Mouse (Mus musculus): ENCODE measurements around the gene Gm49361. TPM values are rescaled to one million over a fixed set of nuclear protein-coding genes. Genes with fewer than 3 reads are reported as not detected.

The Gm49361 gene
- total RNA-seq, 1 experiment = not detected

GRCm38 (mm10) chr14:57749501-57749900, 3.6 kb upstream of the Gm49361 start:
- Histone ChIP-seq H3K27ac (ENCODE audit: insufficient read depth, low read depth, low read length, poor library complexity, severe bottlenecking) (no peak overlapping the region), H3K36me3 (ENCODE audit: control insufficient read depth, insufficient read depth, low read length, poor library complexity, severe bottlenecking) (no peaks in the 10 kb centered on the region), H3K9me3 (ENCODE audit: control insufficient read depth, insufficient read depth, low read depth, low read length) (no peaks in the 10 kb centered on the region), H3K4me1 (ENCODE audit: control insufficient read depth in 2 of 2, insufficient read depth in 2 of 2, low read length in 2 of 2, poor library complexity in 1 of 2) (no peaks in the 10 kb centered on the region; a peak in 1 of 4 replicates), H3K9ac (ENCODE audit: insufficient read depth, low read depth, low read length, poor library complexity, severe bottlenecking) (no peak overlapping the region), H3K4me3 (ENCODE audit: insufficient read depth in 1 of 2, low read depth in 1 of 2, low read length in 2 of 2, poor library complexity in 1 of 2, severe bottlenecking in 1 of 2) (no peak overlapping the region)
- no peak for DNase-seq (ENCODE audit: low read depth, low spot score)
- no peak for TF ChIP-seq ZNF384 (IDR thresholded peaks at IDR 0.05; ENCODE audit: low read depth, low read length)
- no peak for TF ChIP-seq HCFC1 (IDR thresholded peaks at IDR 0.05; ENCODE audit: borderline replicate concordance, insufficient read depth, low read length)
- TF ChIP-seq ZC3H11A (IDR thresholded peaks at IDR 0.05; ENCODE audit: borderline replicate concordance, low read depth, low read length) = no peak
- TF ChIP-seq CHD2 (IDR thresholded peaks at IDR 0.05; ENCODE audit: low read depth, low read length) = no peak
- TF ChIP-seq MAFK (IDR thresholded peaks at IDR 0.05; ENCODE audit: insufficient read depth, low read depth, low read length) = no peak
- in situ Hi-C loops (cut with MboI; ENCODE audit: low sequenced_read_pairs in 2 of 2, unreplicated experiment in 2 of 2) = loop anchor here in 1 of 2 experiments (10.0 kb wide), 1 partner anchor 325 kb away; the partner anchor contains the start of gene Fgf9

- no peaks in the 10 kb centered on the region for H3K36me3 ChIP-seq (ENCODE audit: control insufficient read depth, insufficient read depth, low read length, poor library complexity, severe bottlenecking)
- TF ChIP-seq ZNF384 (IDR thresholded peaks at IDR 0.05; ENCODE audit: low read depth, low read length) (no peak), CHD2 (IDR thresholded peaks at IDR 0.05; ENCODE audit: low read depth, low read length) (no peak), HCFC1 (IDR thresholded peaks at IDR 0.05; ENCODE audit: borderline replicate concordance, insufficient read depth, low read length) (no peak), ZC3H11A (IDR thresholded peaks at IDR 0.05; ENCODE audit: borderline replicate concordance, low read depth, low read length) (no peak), MAFK (IDR thresholded peaks at IDR 0.05; ENCODE audit: insufficient read depth, low read depth, low read length) (no peak)
- peak overlapping the region; percentile 74 to 98 for H3K4me3 ChIP-seq (ENCODE audit: insufficient read depth in 1 of 2, low read depth in 1 of 2, low read length in 2 of 2, poor library complexity in 1 of 2, severe bottlenecking in 1 of 2)
- H3K4me1 ChIP-seq (ENCODE audit: control insufficient read depth in 2 of 2, insufficient read depth in 2 of 2, low read length in 2 of 2, poor library complexity in 1 of 2) = no peaks in the 10 kb centered on the region; a peak in 1 of 4 replicates
- H3K9me3 ChIP-seq (ENCODE audit: control insufficient read depth, insufficient read depth, low read depth, low read length) = no peaks in the 10 kb centered on the region
- DNase-seq (ENCODE audit: low read depth, low spot score) = no peak
- no peak overlapping the region; the same call in 1 of the 2 replicates for H3K27ac ChIP-seq (ENCODE audit: insufficient read depth, low read depth, low read length, poor library complexity, severe bottlenecking)
- H3K9ac ChIP-seq (ENCODE audit: insufficient read depth, low read depth, low read length, poor library complexity, severe bottlenecking) = peak overlapping the region; percentile 89
- in situ Hi-C loops (cut with MboI; ENCODE audit: low sequenced_read_pairs in 2 of 2, unreplicated experiment in 2 of 2) = loop anchor here in 1 of 2 experiments (10.0 kb wide), 1 partner anchor 329 kb away; the partner anchor contains the start of gene Fgf9
Measured at GRCm38 (mm10) chr14:57745291-57745969, 473 bp downstream of the Gm49361 start.

- in situ Hi-C loops (cut with MboI; ENCODE audit: low sequenced_read_pairs in 2 of 2, unreplicated experiment in 2 of 2) = loop anchor here in 1 of 2 experiments (10.0 kb wide), 1 partner anchor 330 kb away; the partner anchor contains the start of gene Fgf9
- Histone ChIP-seq H3K9me3 (ENCODE audit: control insufficient read depth, insufficient read depth, low read depth, low read length) (no peaks in the 10 kb centered on the region), H3K4me3 (ENCODE audit: insufficient read depth in 1 of 2, low read depth in 1 of 2, low read length in 2 of 2, poor library complexity in 1 of 2, severe bottlenecking in 1 of 2) (peak overlapping the region in 1 of 2 experiments; percentile 70; a peak in 1 of 4 replicates), H3K4me1 (ENCODE audit: control insufficient read depth in 2 of 2, insufficient read depth in 2 of 2, low read length in 2 of 2, poor library complexity in 1 of 2) (no peaks in the 10 kb centered on the region; a peak in 1 of 4 replicates), H3K36me3 (ENCODE audit: control insufficient read depth, insufficient read depth, low read length, poor library complexity, severe bottlenecking) (no peaks in the 10 kb centered on the region), H3K9ac (ENCODE audit: insufficient read depth, low read depth, low read length, poor library complexity, severe bottlenecking) (no peak overlapping the region), H3K27ac (ENCODE audit: insufficient read depth, low read depth, low read length, poor library complexity, severe bottlenecking) (no peak overlapping the region)
- TF ChIP-seq MAFK (IDR thresholded peaks at IDR 0.05; ENCODE audit: insufficient read depth, low read depth, low read length) (no peak), ZNF384 (IDR thresholded peaks at IDR 0.05; ENCODE audit: low read depth, low read length) (no peak), HCFC1 (IDR thresholded peaks at IDR 0.05; ENCODE audit: borderline replicate concordance, insufficient read depth, low read length) (no peak), CHD2 (IDR thresholded peaks at IDR 0.05; ENCODE audit: low read depth, low read length) (no peak), ZC3H11A (IDR thresholded peaks at IDR 0.05; ENCODE audit: borderline replicate concordance, low read depth, low read length) (no peak)
- DNase-seq (ENCODE audit: low read depth, low spot score) = no peak
Measured at GRCm38 (mm10) chr14:57744547-57744946, 1.4 kb downstream of the Gm49361 start.

GRCm38 (mm10) chr14:57740651-57741050, 5.3 kb downstream of the Gm49361 start:
- Histone ChIP-seq H3K9ac (ENCODE audit: insufficient read depth, low read depth, low read length, poor library complexity, severe bottlenecking) (no peak overlapping the region), H3K4me1 (ENCODE audit: control insufficient read depth in 2 of 2, insufficient read depth in 2 of 2, low read length in 2 of 2, poor library complexity in 1 of 2) (no peaks in the 10 kb centered on the region), H3K4me3 (ENCODE audit: insufficient read depth in 1 of 2, low read depth in 1 of 2, low read length in 2 of 2, poor library complexity in 1 of 2, severe bottlenecking in 1 of 2) (no peak overlapping the region), H3K9me3 (ENCODE audit: control insufficient read depth, insufficient read depth, low read depth, low read length) (no peaks in the 10 kb centered on the region), H3K36me3 (ENCODE audit: control insufficient read depth, insufficient read depth, low read length, poor library complexity, severe bottlenecking) (no peaks in the 10 kb centered on the region), H3K27ac (ENCODE audit: insufficient read depth, low read depth, low read length, poor library complexity, severe bottlenecking) (no peak overlapping the region)
- DNase-seq (ENCODE audit: low read depth, low spot score) = no peak
- in situ Hi-C loops (cut with MboI; ENCODE audit: low sequenced_read_pairs in 2 of 2, unreplicated experiment in 2 of 2) = loop anchor here in 1 of 2 experiments (10.0 kb wide), 1 partner anchor 334 kb away; the partner anchor contains the start of gene Fgf9
- TF ChIP-seq CHD2 (IDR thresholded peaks at IDR 0.05; ENCODE audit: low read depth, low read length) (no peak), ZC3H11A (IDR thresholded peaks at IDR 0.05; ENCODE audit: borderline replicate concordance, low read depth, low read length) (no peak), MAFK (IDR thresholded peaks at IDR 0.05; ENCODE audit: insufficient read depth, low read depth, low read length) (no peak), HCFC1 (IDR thresholded peaks at IDR 0.05; ENCODE audit: borderline replicate concordance, insufficient read depth, low read length) (no peak), ZNF384 (IDR thresholded peaks at IDR 0.05; ENCODE audit: low read depth, low read length) (no peak)

Data from ES-E14 (cell line).